Mouse (Mus musculus): Measurements from ENCODE around the gene Myh13.

Gene Myh13

DNA sequence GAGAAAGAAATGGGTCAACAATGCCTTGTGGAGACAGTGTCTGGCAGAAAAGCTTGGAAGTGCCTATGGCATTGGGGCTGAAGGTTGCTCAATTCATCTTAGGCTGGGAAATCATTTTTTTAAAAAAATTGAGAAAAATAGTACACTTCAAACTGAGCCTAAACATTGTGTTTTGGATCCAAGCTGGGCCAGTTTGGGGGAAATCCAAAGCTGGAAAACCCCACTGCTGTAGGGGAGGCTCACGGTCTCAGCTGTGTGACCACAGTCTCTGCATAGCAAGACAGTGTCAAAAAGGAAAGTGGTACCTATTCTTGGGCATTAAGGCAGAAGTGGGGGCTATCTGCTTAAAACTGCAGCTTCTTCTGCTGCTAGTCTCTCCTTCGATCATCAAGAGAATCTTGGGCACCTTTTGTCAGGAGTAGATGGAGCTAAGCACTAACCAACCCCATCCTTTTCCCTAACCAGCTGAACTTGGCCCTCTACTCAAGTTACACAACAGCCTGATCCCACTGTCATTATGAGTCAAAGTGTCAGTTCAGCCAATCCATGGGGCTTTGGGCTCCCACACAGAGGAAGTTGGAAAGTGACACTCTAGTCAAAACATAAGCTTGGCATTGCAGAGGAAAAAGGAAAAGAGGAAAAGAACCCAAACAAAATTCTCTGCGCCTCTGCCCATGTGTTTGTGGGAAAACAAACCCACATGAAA lies 69.4 kb downstream of the Myh13 start:
- DNase-seq (ENCODE audit: low spot score): no peak

DNA sequence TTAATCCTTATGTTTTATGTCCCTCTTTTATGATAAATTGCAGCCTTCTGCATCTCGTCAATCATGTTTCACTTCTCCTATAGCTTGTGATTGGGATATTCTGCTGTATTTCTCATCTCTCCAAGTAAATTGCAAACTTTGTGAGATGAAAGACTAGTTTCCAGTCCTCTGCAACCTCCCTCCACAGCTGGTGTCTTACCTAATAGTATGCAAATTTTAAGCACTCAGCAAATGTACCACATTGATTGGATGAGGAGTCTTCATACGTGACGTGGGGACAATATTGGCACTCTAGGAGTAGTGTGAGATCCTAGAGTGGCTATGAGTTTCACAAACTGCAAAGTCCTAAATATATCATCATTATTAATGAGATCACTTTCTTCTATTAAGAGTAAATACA lies 70.9 kb downstream of the Myh13 start:
- DNase-seq (ENCODE audit: low spot score): no peak

DNA sequence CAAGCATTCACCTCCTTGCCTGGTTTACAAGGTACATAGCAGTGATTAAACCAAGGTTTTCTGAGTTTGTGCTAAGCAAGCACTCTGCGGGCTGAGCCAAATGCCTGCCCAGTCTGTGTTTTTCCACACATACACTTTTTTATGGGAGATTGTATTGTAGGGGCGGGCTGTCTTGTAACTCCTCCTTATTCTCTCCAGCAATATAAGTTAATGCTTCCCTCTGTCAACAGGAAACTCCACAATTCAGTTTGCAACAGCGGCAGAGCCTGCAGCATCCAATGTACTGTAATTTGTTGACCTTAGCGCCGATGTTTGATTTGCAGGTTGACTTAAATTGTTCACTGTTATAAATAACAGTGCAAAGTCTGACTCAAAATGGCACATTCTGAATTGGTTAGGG lies 79.5 kb downstream of the Myh13 start:
- DNase-seq (ENCODE audit: low spot score): no peak

DNA sequence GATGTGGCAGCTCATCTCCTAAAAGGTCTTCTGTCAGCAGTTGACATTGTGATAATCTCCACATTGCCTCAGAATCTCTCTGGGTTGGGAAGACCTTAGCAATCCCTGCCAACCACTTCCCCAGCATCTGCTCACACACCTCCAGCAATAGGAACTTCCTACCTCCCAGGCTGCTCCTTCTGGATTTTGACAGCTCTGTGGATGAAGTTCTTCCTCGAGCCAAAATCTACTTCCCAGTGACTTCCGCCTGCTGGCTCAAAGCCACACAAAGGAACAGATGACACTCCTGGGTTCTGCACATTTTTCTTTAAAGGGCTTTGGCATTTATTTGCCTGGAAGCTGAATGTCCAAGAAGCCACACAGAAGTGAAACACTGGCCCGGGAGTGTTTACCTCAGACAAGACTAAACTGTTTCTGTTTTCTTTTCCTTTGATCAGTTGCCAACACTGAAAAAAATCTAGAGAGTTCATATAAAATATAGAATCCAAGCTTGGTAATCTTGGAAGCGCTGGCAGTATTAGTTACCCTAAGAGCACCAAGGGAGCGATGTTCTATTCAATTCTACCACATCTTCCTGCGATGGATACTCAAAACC lies 93.0 kb downstream of the Myh13 start:
- DNase-seq (ENCODE audit: low spot score): no peak

All from urinary bladder, postnatal 25 days (tissue).